Mouse (Mus musculus) liver, embryonic 14.5 days (tissue): ENCODE measurements at regions not wholly inside any gene's neighbourhood (a gene's known extent, or its start where the extent isn't known, plus 50 kb on each side); places are given as distances from the start of the nearest gene placed in this dataset.

Experiments
- ATAC-seq: fragments of 200-750 bp; cut with Nextera tagmentation; 2 replicates; pipeline ENCODE4 v1.8.0; 2017; ENCODE audit warnings: moderate number of reproducible peaks, mild to moderate bottlenecking, moderate library complexity; ENCODE audit not compliant: insufficient read depth
- DNase-seq, 3 experiments: peaks; one replicate each; pipeline ENCODE4 v3.0.0-alpha.2; 2012 to 2013; ENCODE audit warnings: low read depth in 3 of 3, low spot score in 3 of 3
- H3K27ac ChIP-seq: fragments of 300-500 bp; sonication (generic); 2 replicates; pipeline ENCODE4 v1.5.1; 2014; ENCODE audit warnings: moderate library complexity, mild to moderate bottlenecking, control low read depth, inconsistent platforms
- H3K27me3 ChIP-seq: fragments of 300-500 bp; sonication (generic); 2 replicates; pipeline ENCODE4 v1.6.1; 2014; ENCODE audit warnings: mild to moderate bottlenecking, low read length, moderate library complexity; ENCODE audit not compliant: control insufficient read depth, insufficient read depth
- H3K36me3 ChIP-seq: fragments of 300-500 bp; sonication (generic); replicated peaks from 2 replicates; pipeline ENCODE4 v1.6.1; 2014; ENCODE audit warnings: low read depth; ENCODE audit not compliant: control insufficient read depth, insufficient read depth
- H3K4me1 ChIP-seq, 2 experiments: fragments of 200-500 bp in 1 of 2; fragments of 300-500 bp in 1 of 2; sonication (generic) in 1 of 2; replicated peaks; 2 replicates each; pipeline ENCODE4 v1.6.1; 2012 to 2014; ENCODE audit warnings: antibody characterized with exemption in 1 of 2, inconsistent platforms in 1 of 2, low read length in 1 of 2; ENCODE audit not compliant: control insufficient read depth in 2 of 2, insufficient read depth in 2 of 2
- H3K4me2 ChIP-seq: fragments of 300-500 bp; sonication (generic); 2 replicates; pipeline ENCODE4 v1.6.1; 2014; ENCODE audit warnings: low read depth, mild to moderate bottlenecking, control low read depth, moderate library complexity
- H3K4me3 ChIP-seq, 2 experiments: fragments of 200-500 bp in 1 of 2; fragments of 300-500 bp in 1 of 2; sonication (generic) in 1 of 2; 2 replicates each; pipeline ENCODE4 v1.5.1; 2012 to 2014; ENCODE audit warnings: low read depth in 2 of 2, low read length in 2 of 2, mild to moderate bottlenecking in 2 of 2, control low read depth in 1 of 2, inconsistent platforms in 1 of 2, moderate library complexity in 1 of 2; ENCODE audit not compliant: insufficient read depth in 1 of 2
- H3K9ac ChIP-seq: fragments of 300-500 bp; sonication (generic); replicated peaks from 2 replicates; pipeline ENCODE4 v1.6.1; 2014; ENCODE audit warnings: mild to moderate bottlenecking, control low read depth, moderate library complexity
- H3K9me3 ChIP-seq: fragments of 300-500 bp; sonication (generic); 2 replicates; pipeline ENCODE4 v1.6.1; 2016; ENCODE audit warnings: low read length, mixed read lengths; ENCODE audit not compliant: control insufficient read depth
- CTCF ChIP-seq: IDR thresholded peaks from 2 replicates; pipeline ENCODE4 v1.5.1; 2016; ENCODE audit warnings: antibody characterized with exemption, low read depth, control low read depth
- EP300 ChIP-seq: IDR thresholded peaks from 2 replicates; pipeline ENCODE4 v1.6.1; 2016; ENCODE audit warnings: antibody characterized with exemption, low read depth
- WGBS: fragments of 180-500 bp; shearing (Covaris S2); extraction: QIAGEN DNeasy Blood & Tissue Kit; methylation state at CpG from one replicate; pipeline ENCODE4 v1.1.7; 2014; ENCODE audit not compliant: insufficient replicate concordance; 5-methylcytosine and 5-hydroxymethylcytosine counted together

DNA sequence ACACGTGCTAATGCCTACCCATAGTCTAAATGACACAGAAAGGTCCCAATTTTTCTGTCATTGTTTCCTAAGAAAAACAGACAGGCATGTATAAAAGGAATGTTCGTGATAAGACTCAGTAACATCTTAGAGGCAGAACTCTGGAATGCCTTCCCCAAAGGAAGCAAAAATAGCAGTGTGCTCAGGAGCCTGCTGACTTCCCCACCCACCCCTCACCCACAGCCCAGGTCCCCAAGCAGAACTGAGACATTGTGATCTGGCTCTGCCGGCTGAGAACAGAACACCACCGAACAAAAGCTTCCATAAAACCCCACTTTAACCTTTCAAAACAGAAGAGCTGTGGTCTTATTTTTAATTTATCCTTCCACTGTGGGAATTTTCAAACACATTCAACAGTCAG lies 286.1 kb downstream of the Qk start:
- ATAC-seq (no peak), DNase-seq (no peak)
- H3K4me3 ChIP-seq = no peak overlapping the region
- H3K9ac ChIP-seq = no peak overlapping the region
- TF ChIP-seq EP300 (no peak), CTCF (no peak)
- no peaks in the 10 kb centered on the region for H3K9me3 ChIP-seq
- no peaks in the 10 kb centered on the region for H3K27me3 ChIP-seq
- peaks cover 0 to 2% of the 10 kb centered on the region in 2 experiments; a peak in 2 of 4 replicates for H3K4me1 ChIP-seq
- 19% methylated on average over 4 of the region's 4 CpGs for WGBS
- H3K4me2 ChIP-seq = no peak overlapping the region
- no peaks in the 10 kb centered on the region for H3K36me3 ChIP-seq
- no peak overlapping the region for H3K27ac ChIP-seq

DNA sequence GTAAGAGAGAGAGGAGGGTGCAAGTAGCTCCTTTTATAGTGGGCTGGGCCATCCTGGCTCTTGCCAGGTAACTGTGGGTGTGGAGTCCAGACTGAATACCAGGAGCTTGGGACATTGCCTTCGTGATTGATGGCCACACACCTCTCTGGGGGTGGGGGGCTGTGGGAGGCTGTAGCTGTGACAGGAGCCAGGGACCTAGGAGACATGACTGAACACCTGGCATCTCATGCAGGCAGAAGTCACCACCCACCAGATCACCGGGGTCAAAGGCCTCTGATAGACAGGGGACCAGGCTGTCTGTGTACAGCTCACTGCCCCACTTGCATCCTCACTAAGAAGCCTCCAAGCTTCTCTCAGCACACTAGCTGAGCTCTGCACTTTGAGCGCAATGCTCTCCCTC lies 288.6 kb downstream of the Qk start:
- no peak overlapping the region for H3K9ac ChIP-seq
- no peak for DNase-seq
- 47% methylated on average over 3 of the region's 3 CpGs for WGBS
- H3K27ac ChIP-seq = no peak overlapping the region
- no peaks in the 10 kb centered on the region for H3K36me3 ChIP-seq
- no peaks in the 10 kb centered on the region for H3K4me1 ChIP-seq
- TF ChIP-seq CTCF = no peak
- no peak for TF ChIP-seq EP300
- H3K4me3 ChIP-seq = no peak overlapping the region
- no peaks in the 10 kb centered on the region for H3K9me3 ChIP-seq
- no peak overlapping the region for H3K4me2 ChIP-seq
- no peak for ATAC-seq
- H3K27me3 ChIP-seq = no peaks in the 10 kb centered on the region

DNA sequence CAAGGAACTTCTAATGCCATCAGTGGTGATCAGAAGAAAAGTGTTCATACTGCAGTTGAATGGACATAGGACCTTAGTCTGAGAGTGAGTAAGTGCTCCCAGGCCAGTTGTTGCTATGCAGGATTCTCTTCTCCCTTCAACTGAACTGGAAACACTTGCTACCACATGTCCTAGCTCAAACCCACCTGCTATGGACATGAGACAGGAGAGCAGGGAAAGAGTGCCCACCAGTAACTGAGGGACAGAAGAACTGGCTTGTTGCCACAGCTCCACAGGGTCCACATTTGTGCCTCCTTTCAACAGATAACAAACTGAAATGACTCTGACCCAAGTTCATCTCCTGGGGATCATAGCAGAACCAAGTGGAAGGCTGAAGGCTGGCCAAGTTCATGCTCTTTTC lies 292.9 kb downstream of the Qk start:
- Histone ChIP-seq H3K27me3 (no peaks in the 10 kb centered on the region), H3K4me2 (no peak overlapping the region), H3K36me3 (no peaks in the 10 kb centered on the region), H3K4me3 (no peak overlapping the region), H3K27ac (no peak overlapping the region), H3K9ac (no peak overlapping the region), H3K4me1 (no peaks in the 10 kb centered on the region), H3K9me3 (no peaks in the 10 kb centered on the region)
- TF ChIP-seq CTCF (no peak), EP300 (no peak)
- ATAC-seq (no peak), DNase-seq (no peak)

DNA sequence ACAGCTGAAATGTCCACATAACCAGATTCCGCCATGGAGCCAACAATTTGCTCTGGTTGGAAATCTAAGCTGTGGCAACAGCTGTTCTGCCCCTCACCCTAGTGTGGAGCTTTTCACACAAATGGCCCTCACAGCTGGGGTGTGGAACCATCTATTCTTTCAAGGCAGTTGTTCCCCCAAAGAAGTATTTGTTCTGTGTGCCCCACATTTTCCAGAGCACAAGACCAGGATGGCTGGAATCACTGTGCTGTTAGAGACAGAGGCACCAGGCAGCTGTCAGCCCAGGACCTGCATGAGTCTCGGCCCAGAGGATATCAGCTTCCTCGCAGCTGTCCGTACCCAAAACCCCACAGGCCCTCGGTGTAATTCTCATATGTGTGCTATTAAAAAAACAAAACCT lies 294.4 kb downstream of the Qk start:
- no peaks in the 10 kb centered on the region for H3K36me3 ChIP-seq
- H3K4me1 ChIP-seq = no peaks in the 10 kb centered on the region
- H3K9me3 ChIP-seq = no peaks in the 10 kb centered on the region
- DNase-seq (no peak), ATAC-seq (no peak)
- no peak overlapping the region for H3K9ac ChIP-seq
- TF ChIP-seq CTCF (no peak), EP300 (no peak)
- H3K27me3 ChIP-seq = no peaks in the 10 kb centered on the region
- WGBS = 60% methylated on average over 5 of the region's 5 CpGs
- no peak overlapping the region for H3K27ac ChIP-seq
- H3K4me2 ChIP-seq = no peak overlapping the region
- no peak overlapping the region for H3K4me3 ChIP-seq

DNA sequence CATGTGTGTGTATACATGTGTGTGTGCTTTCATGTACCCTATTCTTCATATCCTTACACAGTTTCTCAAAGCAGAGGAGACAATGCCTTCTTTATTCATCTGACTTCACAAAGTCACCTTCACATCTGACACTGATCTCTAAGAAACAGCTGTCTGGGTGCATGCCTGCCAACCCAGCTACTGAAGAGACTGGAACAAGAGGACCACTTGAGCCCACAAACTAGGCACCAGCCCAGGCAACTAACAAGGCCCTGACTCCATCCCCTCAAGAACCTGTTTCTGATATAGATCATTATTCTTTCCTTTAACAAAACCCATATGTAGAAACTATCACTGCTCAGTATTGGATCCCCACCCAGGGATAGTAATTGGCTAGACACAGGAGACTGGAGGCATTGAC lies 295.3 kb downstream of the Qk start:
- Histone ChIP-seq H3K9ac (no peak overlapping the region), H3K4me2 (no peak overlapping the region)
- DNase-seq = no peak

DNA sequence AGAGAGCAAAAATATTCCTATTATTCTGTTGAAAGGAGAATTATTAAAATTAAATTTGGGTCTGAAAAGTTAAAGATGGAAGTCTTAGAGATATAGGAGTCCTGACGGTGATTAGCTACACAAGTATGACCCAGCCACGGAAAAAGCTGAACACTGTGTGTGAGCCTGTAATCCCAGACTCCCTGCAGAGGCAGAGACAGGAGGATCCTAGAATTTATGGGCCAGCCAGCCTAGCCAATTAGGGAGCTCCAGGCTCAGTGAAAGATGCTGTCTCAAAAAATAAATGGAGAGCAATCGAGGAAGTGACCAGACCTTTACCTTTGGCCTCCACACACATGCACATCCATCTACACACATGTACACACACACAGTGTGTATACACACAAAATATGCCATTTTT lies 307.5 kb downstream of the Qk start:
- no peak overlapping the region for H3K4me2 ChIP-seq
- no peak for TF ChIP-seq CTCF
- no peaks in the 10 kb centered on the region for H3K36me3 ChIP-seq
- no peaks in the 10 kb centered on the region for H3K9me3 ChIP-seq
- H3K4me3 ChIP-seq = no peak overlapping the region
- DNase-seq (no peak), ATAC-seq (no peak)
- H3K4me1 ChIP-seq = no peaks in the 10 kb centered on the region
- no peak overlapping the region for H3K27ac ChIP-seq
- no peak overlapping the region for H3K9ac ChIP-seq
- H3K27me3 ChIP-seq = no peaks in the 10 kb centered on the region
- 60% methylated on average over 3 of the region's 3 CpGs for WGBS

More for the DNA sequence above, 295.3 kb downstream of the Qk start:
- no peak overlapping the region for H3K27ac ChIP-seq
- no peaks in the 10 kb centered on the region for H3K4me1 ChIP-seq
- H3K4me3 ChIP-seq = no peak overlapping the region
- H3K9me3 ChIP-seq = no peaks in the 10 kb centered on the region
- no peaks in the 10 kb centered on the region for H3K27me3 ChIP-seq
- TF ChIP-seq CTCF (no peak), EP300 (no peak)
- ATAC-seq = no peak
- H3K36me3 ChIP-seq = no peaks in the 10 kb centered on the region
